Mouse (Mus musculus): ENCODE results near the gene Dhcr24. TPM values are rescaled to one million over a fixed set of nuclear protein-coding genes. Genes with fewer than 3 reads are reported as not detected.

The Dhcr24 gene
- polyA plus RNA-seq, 1 experiment from 2014 or later = 5.8 TPM

GRCm38 (mm10) chr4:106590142-106590541, 29.3 kb downstream of the Dhcr24 start:
- no peaks in the 10 kb centered on the region for H3K4me1 ChIP-seq
- H3K9ac ChIP-seq = no peak overlapping the region
- 75% methylated on average over 9 of the region's 9 CpGs for WGBS (ENCODE audit: insufficient replicate concordance)
- ATAC-seq = no peak
- no peak overlapping the region for H3K4me3 ChIP-seq
- H3K36me3 ChIP-seq = peaks cover 61% of the 10 kb centered on the region
- H3K4me2 ChIP-seq = no peak overlapping the region
- H3K9me3 ChIP-seq (replicated peaks) = no peaks in the 10 kb centered on the region
- 0 out of 2 replicates have a peak overlapping the region, but pooled peaks have one; percentile 6 for H3K27ac ChIP-seq
- H3K27me3 ChIP-seq (replicated peaks) = no peaks in the 10 kb centered on the region

- Histone ChIP-seq H3K27ac (no peak overlapping the region), H3K9ac (no peak overlapping the region), H3K4me2 (no peak overlapping the region), H3K4me1 (no peaks in the 10 kb centered on the region), H3K27me3 (replicated peaks) (no peaks in the 10 kb centered on the region), H3K4me3 (no peak overlapping the region), H3K9me3 (replicated peaks) (no peaks in the 10 kb centered on the region), H3K36me3 (peaks cover 54% of the 10 kb centered on the region)
- WGBS (ENCODE audit: insufficient replicate concordance) = 78% methylated on average over 9 of the region's 9 CpGs
- ATAC-seq = no peak
Measured at GRCm38 (mm10) chr4:106590871-106591270, 30.0 kb downstream of the Dhcr24 start.

GRCm38 (mm10) chr4:106593636-106594035, 32.8 kb downstream of the Dhcr24 start:
- 50% methylated on average over 7 of the region's 7 CpGs for WGBS (ENCODE audit: insufficient replicate concordance)
- no peak overlapping the region for H3K27ac ChIP-seq
- no peaks in the 10 kb centered on the region for H3K4me1 ChIP-seq
- no peak overlapping the region for H3K4me3 ChIP-seq
- H3K4me2 ChIP-seq = no peak overlapping the region
- ATAC-seq = no peak
- H3K9me3 ChIP-seq (replicated peaks) = no peaks in the 10 kb centered on the region
- H3K36me3 ChIP-seq = peaks cover 26% of the 10 kb centered on the region
- H3K27me3 ChIP-seq (replicated peaks) = no peaks in the 10 kb centered on the region
- no peak overlapping the region for H3K9ac ChIP-seq

GRCm38 (mm10) chr4:106596200-106596599, 35.4 kb downstream of the Dhcr24 start:
- H3K36me3 ChIP-seq = 0 out of 2 replicates have a peak, but pooled peaks cover under 1% of the 10 kb centered on the region
- no peaks in the 10 kb centered on the region for H3K27me3 ChIP-seq (replicated peaks)
- ATAC-seq = no peak
- no peak overlapping the region for H3K4me2 ChIP-seq
- H3K9me3 ChIP-seq (replicated peaks) = 0 out of 2 replicates have a peak, but pooled peaks cover 5% of the 10 kb centered on the region
- no peak overlapping the region for H3K4me3 ChIP-seq
- 0 out of 2 replicates have a peak, but pooled peaks cover 2% of the 10 kb centered on the region for H3K4me1 ChIP-seq
- H3K27ac ChIP-seq = no peak overlapping the region
- H3K9ac ChIP-seq = no peak overlapping the region
- WGBS (ENCODE audit: insufficient replicate concordance) = 50% methylated on average over 3 of the region's 3 CpGs

GRCm38 (mm10) chr4:106597055-106597454, 36.2 kb downstream of the Dhcr24 start:
- no peak overlapping the region for H3K4me3 ChIP-seq
- no peaks in the 10 kb centered on the region for H3K36me3 ChIP-seq
- H3K9ac ChIP-seq = no peak overlapping the region
- 0 out of 2 replicates have a peak, but pooled peaks cover 5% of the 10 kb centered on the region for H3K9me3 ChIP-seq (replicated peaks)
- no peak for ATAC-seq
- 67% methylated on average over 9 of the region's 9 CpGs for WGBS (ENCODE audit: insufficient replicate concordance)
- 0 out of 2 replicates have a peak, but pooled peaks cover 2% of the 10 kb centered on the region for H3K4me1 ChIP-seq
- no peak overlapping the region for H3K27ac ChIP-seq
- no peak overlapping the region for H3K4me2 ChIP-seq
- H3K27me3 ChIP-seq (replicated peaks) = no peaks in the 10 kb centered on the region

- 0 out of 2 replicates have a peak, but pooled peaks cover 5% of the 10 kb centered on the region for H3K9me3 ChIP-seq (replicated peaks)
- 0 out of 2 replicates have a peak, but pooled peaks cover 2% of the 10 kb centered on the region for H3K4me1 ChIP-seq
- H3K27ac ChIP-seq = no peak overlapping the region
- no peak for ATAC-seq
- WGBS (ENCODE audit: insufficient replicate concordance) = 62% methylated on average over 4 of the region's 4 CpGs
- H3K9ac ChIP-seq = no peak overlapping the region
- no peak overlapping the region for H3K4me2 ChIP-seq
- no peak overlapping the region for H3K4me3 ChIP-seq
- H3K27me3 ChIP-seq (replicated peaks) = no peaks in the 10 kb centered on the region
- H3K36me3 ChIP-seq = no peaks in the 10 kb centered on the region
Measured at GRCm38 (mm10) chr4:106597741-106598140, 36.9 kb downstream of the Dhcr24 start.

- no peak for ATAC-seq
- no peak overlapping the region for H3K4me2 ChIP-seq
- H3K27ac ChIP-seq = no peak overlapping the region
- H3K4me1 ChIP-seq = 0 out of 2 replicates have a peak, but pooled peaks cover 2% of the 10 kb centered on the region
- no peaks in the 10 kb centered on the region for H3K36me3 ChIP-seq
- WGBS (ENCODE audit: insufficient replicate concordance) = 33% methylated on average over 1 of the region's 1 CpGs
- no peak overlapping the region for H3K9ac ChIP-seq
- 0 out of 2 replicates have a peak, but pooled peaks cover 5% of the 10 kb centered on the region for H3K9me3 ChIP-seq (replicated peaks)
- no peaks in the 10 kb centered on the region for H3K27me3 ChIP-seq (replicated peaks)
- no peak overlapping the region for H3K4me3 ChIP-seq
Measured at GRCm38 (mm10) chr4:106599415-106599814, 38.6 kb downstream of the Dhcr24 start.

GRCm38 (mm10) chr4:106600770-106601169, 39.9 kb downstream of the Dhcr24 start:
- ATAC-seq = no peak
- no peaks in the 10 kb centered on the region for H3K36me3 ChIP-seq
- 0 out of 2 replicates have a peak, but pooled peaks cover 5% of the 10 kb centered on the region for H3K9me3 ChIP-seq (replicated peaks)
- no peak overlapping the region for H3K9ac ChIP-seq
- H3K4me1 ChIP-seq = 0 out of 2 replicates have a peak, but pooled peaks cover 2% of the 10 kb centered on the region
- H3K27me3 ChIP-seq (replicated peaks) = no peaks in the 10 kb centered on the region
- 72% methylated on average over 4 of the region's 4 CpGs for WGBS (ENCODE audit: insufficient replicate concordance)
- H3K4me2 ChIP-seq = no peak overlapping the region
- no peak overlapping the region for H3K4me3 ChIP-seq
- no peak overlapping the region for H3K27ac ChIP-seq

- peaks cover 8% of the 10 kb centered on the region; the same call in 1 of the 2 replicates for H3K27me3 ChIP-seq (replicated peaks)
- 37% methylated on average over 18 of the region's 18 CpGs for WGBS (ENCODE audit: insufficient replicate concordance)
- no peak overlapping the region for H3K9ac ChIP-seq
- H3K36me3 ChIP-seq = no peaks in the 10 kb centered on the region
- no peaks in the 10 kb centered on the region for H3K9me3 ChIP-seq (replicated peaks)
- no peak overlapping the region for H3K4me3 ChIP-seq
- ATAC-seq = peak; percentile 91
- no peak overlapping the region for H3K27ac ChIP-seq
- H3K4me2 ChIP-seq = peak overlapping the region; percentile 45
- peaks cover 5% of the 10 kb centered on the region; the same call in 1 of the 2 replicates for H3K4me1 ChIP-seq
Measured at GRCm38 (mm10) chr4:106606639-106607554, 46.1 kb downstream of the Dhcr24 start.

GRCm38 (mm10) chr4:106607905-106608304, 47.1 kb downstream of the Dhcr24 start:
- Histone ChIP-seq H3K36me3 (no peaks in the 10 kb centered on the region), H3K27me3 (replicated peaks) (peaks cover 10% of the 10 kb centered on the region; the same call in 1 of the 2 replicates), H3K4me1 (peaks cover 12% of the 10 kb centered on the region), H3K27ac (no peak overlapping the region), H3K4me2 (no peak overlapping the region), H3K9ac (no peak overlapping the region), H3K4me3 (no peak overlapping the region), H3K9me3 (replicated peaks) (no peaks in the 10 kb centered on the region)
- WGBS (ENCODE audit: insufficient replicate concordance) = 75% methylated on average over 1 of the region's 1 CpGs
- ATAC-seq = no peak

GRCm38 (mm10) chr4:106613105-106613504, 52.3 kb downstream of the Dhcr24 start:
- H3K36me3 ChIP-seq = no peaks in the 10 kb centered on the region
- H3K9me3 ChIP-seq (replicated peaks) = no peaks in the 10 kb centered on the region
- peak; percentile 40; the same call in 1 of the 2 replicates for ATAC-seq
- peaks cover 43% of the 10 kb centered on the region for H3K27me3 ChIP-seq (replicated peaks)
- no peak overlapping the region for H3K9ac ChIP-seq
- peak overlapping the region; percentile 73 for H3K27ac ChIP-seq
- H3K4me2 ChIP-seq = peak overlapping the region; percentile 60; the same call in 1 of the 2 replicates
- H3K4me1 ChIP-seq = peaks cover 52% of the 10 kb centered on the region
- 68% methylated on average over 8 of the region's 8 CpGs for WGBS (ENCODE audit: insufficient replicate concordance)
- H3K4me3 ChIP-seq = no peak overlapping the region

GRCm38 (mm10) chr4:106613560-106613959, 52.7 kb downstream of the Dhcr24 start:
- Histone ChIP-seq H3K27me3 (replicated peaks) (peaks cover 43% of the 10 kb centered on the region), H3K4me1 (peaks cover 52% of the 10 kb centered on the region), H3K9me3 (replicated peaks) (no peaks in the 10 kb centered on the region), H3K27ac (peak overlapping the region; percentile 84), H3K4me3 (peak overlapping the region; percentile 20; the same call in 1 of the 2 replicates), H3K9ac (peak overlapping the region; percentile 66), H3K36me3 (no peaks in the 10 kb centered on the region), H3K4me2 (peak overlapping the region; percentile 60)
- WGBS (ENCODE audit: insufficient replicate concordance) = 41% methylated on average over 3 of the region's 3 CpGs
- peak; percentile 80 for ATAC-seq

Data from liver, embryonic 12.5 days (tissue).